Mouse (Mus musculus): ENCODE data around the gene Nfkbie. TPM values are rescaled to one million over a fixed set of nuclear protein-coding genes. Genes with fewer than 3 reads are reported as not detected.
A peak's percentile ranks its signal among the peaks of the same experiment; 100 is the strongest.

The Nfkbie gene
- polyA plus RNA-seq, 1 experiment from 2014 or later, result 5.5 TPM

GRCm38 (mm10) chr17:45563216-45563615, 7.7 kb downstream of the Nfkbie start:
- H3K27ac ChIP-seq, result no peak overlapping the region
- 46% methylated on average over 12 of the region's 12 CpGs for WGBS (ENCODE audit: missing documents)
- no peak overlapping the region for H3K4me3 ChIP-seq (ENCODE audit: inconsistent target)
- peaks cover 12% of the 10 kb centered on the region for H3K79me2 ChIP-seq (ENCODE audit: inconsistent target)
- H3K36me3 ChIP-seq (ENCODE audit: inconsistent target), result peaks cover 33% of the 10 kb centered on the region

- H3K27ac ChIP-seq, result peak within 1 kb of the TSS; percentile 34
- H3K4me3 ChIP-seq (ENCODE audit: inconsistent target), result peak within 1 kb of the TSS; percentile 73
- H3K79me2 ChIP-seq (ENCODE audit: inconsistent target), result peaks cover 12% of the 10 kb centered on the region
- under 1% methylated on average over 52 of the region's 61 CpGs for WGBS (ENCODE audit: missing documents)
- H3K36me3 ChIP-seq (ENCODE audit: inconsistent target), result peaks cover 40% of the 10 kb centered on the region
These were observed 8.4 kb downstream of the Nfkbie start, which contains the start of gene Slc35b2 for GRCm38 (mm10) chr17:45563655-45564530. Slc35b2 (plus strand) TSS chr17:45563874.

- peaks cover 19% of the 10 kb centered on the region for H3K79me2 ChIP-seq (ENCODE audit: inconsistent target)
- H3K4me3 ChIP-seq (ENCODE audit: inconsistent target), result peak overlapping the region; percentile 73
- 27% methylated on average over 16 of the region's 18 CpGs for WGBS (ENCODE audit: missing documents)
- H3K27ac ChIP-seq, result peak overlapping the region; percentile 34
- peaks cover 47% of the 10 kb centered on the region for H3K36me3 ChIP-seq (ENCODE audit: inconsistent target)
These were observed 9.1 kb downstream of the Nfkbie start for GRCm38 (mm10) chr17:45564531-45565084.

GRCm38 (mm10) chr17:45565103-45565502, 9.6 kb downstream of the Nfkbie start:
- H3K4me3 ChIP-seq (ENCODE audit: inconsistent target), result peak overlapping the region; percentile 73; the same call in 1 of the 2 replicates
- H3K36me3 ChIP-seq (ENCODE audit: inconsistent target), result peaks cover 49% of the 10 kb centered on the region
- WGBS (ENCODE audit: missing documents), result 94% methylated on average over 11 of the region's 11 CpGs
- 0 out of 2 replicates have a peak overlapping the region, but pooled peaks have one; percentile 34 for H3K27ac ChIP-seq
- peaks cover 24% of the 10 kb centered on the region for H3K79me2 ChIP-seq (ENCODE audit: inconsistent target)

- 63% methylated on average over 1 of the region's 1 CpGs for WGBS (ENCODE audit: missing documents)
- no peak overlapping the region for H3K4me3 ChIP-seq (ENCODE audit: inconsistent target)
- peaks cover 33% of the 10 kb centered on the region for H3K79me2 ChIP-seq (ENCODE audit: inconsistent target)
- peaks cover 50% of the 10 kb centered on the region for H3K36me3 ChIP-seq (ENCODE audit: inconsistent target)
- no peak overlapping the region for H3K27ac ChIP-seq
These were observed 10.5 kb downstream of the Nfkbie start for GRCm38 (mm10) chr17:45566031-45566359.

- Histone ChIP-seq H3K27ac (no peak overlapping the region), H3K4me3 (ENCODE audit: inconsistent target) (no peak overlapping the region), H3K36me3 (ENCODE audit: inconsistent target) (peaks cover 51% of the 10 kb centered on the region), H3K79me2 (ENCODE audit: inconsistent target) (peaks cover 39% of the 10 kb centered on the region)
- 84% methylated on average over 18 of the region's 18 CpGs for WGBS (ENCODE audit: missing documents)
These were observed 11.1 kb downstream of the Nfkbie start for GRCm38 (mm10) chr17:45566360-45567161.

- Histone ChIP-seq H3K36me3 (ENCODE audit: inconsistent target) (peaks cover 50% of the 10 kb centered on the region), H3K79me2 (ENCODE audit: inconsistent target) (peaks cover 45% of the 10 kb centered on the region), H3K4me3 (ENCODE audit: inconsistent target) (no peak overlapping the region), H3K27ac (no peak overlapping the region)
- 76% methylated on average over 4 of the region's 4 CpGs for WGBS (ENCODE audit: missing documents)
These were observed 11.7 kb downstream of the Nfkbie start for GRCm38 (mm10) chr17:45567162-45567601.

- Histone ChIP-seq H3K79me2 (ENCODE audit: inconsistent target) (peaks cover 52% of the 10 kb centered on the region), H3K27ac (no peak overlapping the region), H3K36me3 (ENCODE audit: inconsistent target) (peaks cover 50% of the 10 kb centered on the region), H3K4me3 (ENCODE audit: inconsistent target) (no peak overlapping the region)
- WGBS (ENCODE audit: missing documents), result 93% methylated on average over 12 of the region's 12 CpGs
These were observed 13.5 kb downstream of the Nfkbie start for GRCm38 (mm10) chr17:45568990-45569389.

GRCm38 (mm10) chr17:45569999-45570398, 14.5 kb downstream of the Nfkbie start:
- Histone ChIP-seq H3K4me3 (ENCODE audit: inconsistent target) (no peak overlapping the region), H3K36me3 (ENCODE audit: inconsistent target) (peaks cover 50% of the 10 kb centered on the region), H3K27ac (no peak overlapping the region), H3K79me2 (ENCODE audit: inconsistent target) (peaks cover 45% of the 10 kb centered on the region)
- 77% methylated on average over 4 of the region's 4 CpGs for WGBS (ENCODE audit: missing documents)

- H3K79me2 ChIP-seq (ENCODE audit: inconsistent target), result peaks cover 40% of the 10 kb centered on the region
- peak overlapping the region; percentile 77 for H3K27ac ChIP-seq
- H3K4me3 ChIP-seq (ENCODE audit: inconsistent target), result peak overlapping the region; percentile 73
- 2% methylated on average over 56 of the region's 57 CpGs for WGBS (ENCODE audit: missing documents)
- H3K36me3 ChIP-seq (ENCODE audit: inconsistent target), result peaks cover 40% of the 10 kb centered on the region
These were observed 16.9 kb downstream of the Nfkbie start for GRCm38 (mm10) chr17:45572103-45573086.

GRCm38 (mm10) chr17:45573087-45573779, 17.7 kb downstream of the Nfkbie start, which contains the start of gene Hsp90ab1:
Hsp90ab1 (minus strand) TSS chr17:45573271.
- Histone ChIP-seq H3K79me2 (ENCODE audit: inconsistent target) (peaks cover 40% of the 10 kb centered on the region), H3K36me3 (ENCODE audit: inconsistent target) (peaks cover 32% of the 10 kb centered on the region), H3K4me3 (ENCODE audit: inconsistent target) (peak within 1 kb of the TSS; percentile 73), H3K27ac (peak within 1 kb of the TSS; percentile 94)
- 0% methylated on average over 40 of the region's 41 CpGs for WGBS (ENCODE audit: missing documents)

- Histone ChIP-seq H3K36me3 (ENCODE audit: inconsistent target) (peaks cover 27% of the 10 kb centered on the region), H3K27ac (peak overlapping the region; percentile 94), H3K79me2 (ENCODE audit: inconsistent target) (peaks cover 40% of the 10 kb centered on the region), H3K4me3 (ENCODE audit: inconsistent target) (peak overlapping the region; percentile 73)
- WGBS (ENCODE audit: missing documents), result under 1% methylated on average over 18 of the region's 18 CpGs
These were observed 18.2 kb downstream of the Nfkbie start for GRCm38 (mm10) chr17:45573780-45574123.

GRCm38 (mm10) chr17:45574129-45574761, 18.7 kb downstream of the Nfkbie start:
- peaks cover 37% of the 10 kb centered on the region for H3K79me2 ChIP-seq (ENCODE audit: inconsistent target)
- peak overlapping the region; percentile 94 for H3K27ac ChIP-seq
- peak overlapping the region; percentile 73 for H3K4me3 ChIP-seq (ENCODE audit: inconsistent target)
- 4% methylated on average over 17 of the region's 17 CpGs for WGBS (ENCODE audit: missing documents)
- peaks cover 22% of the 10 kb centered on the region for H3K36me3 ChIP-seq (ENCODE audit: inconsistent target)

All from macrophage (primary cell).